Mouse (Mus musculus): Measurements from ENCODE around the gene Olfr91. TPM values are rescaled to one million over a fixed set of nuclear protein-coding genes. Genes with fewer than 3 reads are reported as not detected.
A peak's percentile ranks its signal among the peaks of the same experiment; 100 is the strongest.
"Not testable (repeated sequence)": the region's sequence is repeated elsewhere in the genome, so short reads cannot be mapped to it uniquely, and the experiment has no call there.

The Olfr91 gene
- not detected in 2 replicates for polyA plus RNA-seq (2014; fragmentation: Nextera tagmentation; extraction: Ambion mirVana)

GRCm38 (mm10) chr17:37098178-37098577 lies at the start of gene Olfr91:
TSS of gene Olfr91 (minus strand) at chr17:37098278.
- Histone ChIP-seq H3K27me3 (ENCODE audit: control insufficient read depth, insufficient read depth, low read length) (no peaks in the 10 kb centered on the region), H3K4me2 (no peak within 1 kb of the TSS), H3K36me3 (ENCODE audit: control insufficient read depth, insufficient read depth, low read length) (no peaks in the 10 kb centered on the region), H3K9me3 (ENCODE audit: control insufficient read depth, low read length) (no peaks in the 10 kb centered on the region), H3K4me3 (ENCODE audit: low read depth, low read length) (no peak within 1 kb of the TSS), H3K27ac (ENCODE audit: low read depth, low read length) (no peak within 1 kb of the TSS), H3K4me1 (ENCODE audit: control insufficient read depth, insufficient read depth, low read length) (no peaks in the 10 kb centered on the region), H3K9ac (ENCODE audit: low read length) (no peak within 1 kb of the TSS)
- no peak for DNase-seq (ENCODE audit: low spot score, missing footprints)
- ATAC-seq (ENCODE audit: low FRiP score) = no peak
- WGBS = 85% methylated on average over 1 of the region's 1 CpGs

- not testable (repeated sequence) for H3K36me3 ChIP-seq (ENCODE audit: control insufficient read depth, insufficient read depth, low read length); DNase-seq (ENCODE audit: low spot score, missing footprints); H3K9ac ChIP-seq (ENCODE audit: low read length); H3K4me3 ChIP-seq (ENCODE audit: low read depth, low read length); H3K9me3 ChIP-seq (ENCODE audit: control insufficient read depth, low read length); ATAC-seq (ENCODE audit: low FRiP score); H3K4me2 ChIP-seq; H3K27me3 ChIP-seq (ENCODE audit: control insufficient read depth, insufficient read depth, low read length); H3K4me1 ChIP-seq (ENCODE audit: control insufficient read depth, insufficient read depth, low read length); H3K27ac ChIP-seq (ENCODE audit: low read depth, low read length)
- 76% methylated on average over 4 of the region's 4 CpGs for WGBS
These were observed 33.3 kb upstream of the Olfr91 start for GRCm38 (mm10) chr17:37131366-37131765.

- H3K4me1 ChIP-seq (ENCODE audit: control insufficient read depth, insufficient read depth, low read length) = no peaks in the 10 kb centered on the region
- H3K27ac ChIP-seq (ENCODE audit: low read depth, low read length) = no peak within 1 kb of the TSS
- no peaks in the 10 kb centered on the region for H3K36me3 ChIP-seq (ENCODE audit: control insufficient read depth, insufficient read depth, low read length)
- no peak within 1 kb of the TSS for H3K4me2 ChIP-seq
- H3K4me3 ChIP-seq (ENCODE audit: low read depth, low read length) = no peak within 1 kb of the TSS
- no peak for ATAC-seq (ENCODE audit: low FRiP score)
- WGBS = 92% methylated on average over 2 of the region's 2 CpGs
- no peaks in the 10 kb centered on the region for H3K27me3 ChIP-seq (ENCODE audit: control insufficient read depth, insufficient read depth, low read length)
- H3K9me3 ChIP-seq (ENCODE audit: control insufficient read depth, low read length) = no peaks in the 10 kb centered on the region
- no peak within 1 kb of the TSS for H3K9ac ChIP-seq (ENCODE audit: low read length)
- no peak for DNase-seq (ENCODE audit: low spot score, missing footprints)
These were observed 21.9 kb upstream of the Olfr91 start, which contains the start of gene Olfr92 for GRCm38 (mm10) chr17:37119988-37120387. TSS of gene Olfr92 (minus strand) at chr17:37120088.

GRCm38 (mm10) chr17:37093289-37093688 lies 4.8 kb downstream of the Olfr91 start:
- Histone ChIP-seq H3K27ac (ENCODE audit: low read depth, low read length) (no peak overlapping the region), H3K9me3 (ENCODE audit: control insufficient read depth, low read length) (no peaks in the 10 kb centered on the region), H3K36me3 (ENCODE audit: control insufficient read depth, insufficient read depth, low read length) (no peaks in the 10 kb centered on the region), H3K27me3 (ENCODE audit: control insufficient read depth, insufficient read depth, low read length) (no peaks in the 10 kb centered on the region), H3K9ac (ENCODE audit: low read length) (no peak overlapping the region), H3K4me1 (ENCODE audit: control insufficient read depth, insufficient read depth, low read length) (no peaks in the 10 kb centered on the region), H3K4me2 (no peak overlapping the region), H3K4me3 (ENCODE audit: low read depth, low read length) (no peak overlapping the region)
- WGBS = 85% methylated on average over 5 of the region's 5 CpGs
- DNase-seq (ENCODE audit: low spot score, missing footprints) = no peak
- no peak for ATAC-seq (ENCODE audit: low FRiP score)

- Histone ChIP-seq H3K4me3 (ENCODE audit: low read depth, low read length) (no peak overlapping the region), H3K27me3 (ENCODE audit: control insufficient read depth, insufficient read depth, low read length) (no peaks in the 10 kb centered on the region), H3K36me3 (ENCODE audit: control insufficient read depth, insufficient read depth, low read length) (no peaks in the 10 kb centered on the region), H3K4me2 (no peak overlapping the region), H3K4me1 (ENCODE audit: control insufficient read depth, insufficient read depth, low read length) (no peaks in the 10 kb centered on the region), H3K27ac (ENCODE audit: low read depth, low read length) (no peak overlapping the region), H3K9me3 (ENCODE audit: control insufficient read depth, low read length) (no peaks in the 10 kb centered on the region), H3K9ac (ENCODE audit: low read length) (no peak overlapping the region)
- ATAC-seq (ENCODE audit: low FRiP score) = no peak
- 81% methylated on average over 1 of the region's 1 CpGs for WGBS
- no peak for DNase-seq (ENCODE audit: low spot score, missing footprints)
These were observed 5.9 kb downstream of the Olfr91 start for GRCm38 (mm10) chr17:37092198-37092597.

- Histone ChIP-seq H3K4me1 (ENCODE audit: control insufficient read depth, insufficient read depth, low read length) (no peaks in the 10 kb centered on the region), H3K36me3 (ENCODE audit: control insufficient read depth, insufficient read depth, low read length) (no peaks in the 10 kb centered on the region), H3K9ac (ENCODE audit: low read length) (no peak within 1 kb of the TSS), H3K9me3 (ENCODE audit: control insufficient read depth, low read length) (no peaks in the 10 kb centered on the region), H3K4me3 (ENCODE audit: low read depth, low read length) (no peak within 1 kb of the TSS), H3K27ac (ENCODE audit: low read depth, low read length) (no peak within 1 kb of the TSS), H3K27me3 (ENCODE audit: control insufficient read depth, insufficient read depth, low read length) (no peaks in the 10 kb centered on the region), H3K4me2 (no peak within 1 kb of the TSS)
- DNase-seq (ENCODE audit: low spot score, missing footprints) (no peak), ATAC-seq (ENCODE audit: low FRiP score) (no peak)
These were observed 9.7 kb downstream of the Olfr91 start, which contains the start of gene Olfr90 for GRCm38 (mm10) chr17:37088399-37088798. TSS of gene Olfr90 (minus strand) at chr17:37088499.

- ATAC-seq (ENCODE audit: low FRiP score) (no peak), DNase-seq (ENCODE audit: low spot score, missing footprints) (no peak)
- Histone ChIP-seq H3K9me3 (ENCODE audit: control insufficient read depth, low read length) (no peaks in the 10 kb centered on the region), H3K36me3 (ENCODE audit: control insufficient read depth, insufficient read depth, low read length) (no peaks in the 10 kb centered on the region), H3K4me1 (ENCODE audit: control insufficient read depth, insufficient read depth, low read length) (no peaks in the 10 kb centered on the region), H3K4me3 (ENCODE audit: low read depth, low read length) (no peak overlapping the region), H3K27ac (ENCODE audit: low read depth, low read length) (no peak overlapping the region), H3K4me2 (no peak overlapping the region), H3K9ac (ENCODE audit: low read length) (no peak overlapping the region), H3K27me3 (ENCODE audit: control insufficient read depth, insufficient read depth, low read length) (no peaks in the 10 kb centered on the region)
- WGBS = 83% methylated on average over 10 of the region's 10 CpGs
These were observed 12.5 kb downstream of the Olfr91 start for GRCm38 (mm10) chr17:37085545-37085944.

GRCm38 (mm10) chr17:37084632-37085031 lies 13.4 kb downstream of the Olfr91 start:
- no peak overlapping the region for H3K4me2 ChIP-seq
- H3K36me3 ChIP-seq (ENCODE audit: control insufficient read depth, insufficient read depth, low read length) = no peaks in the 10 kb centered on the region
- H3K4me1 ChIP-seq (ENCODE audit: control insufficient read depth, insufficient read depth, low read length) = peaks cover 6% of the 10 kb centered on the region
- no peaks in the 10 kb centered on the region for H3K9me3 ChIP-seq (ENCODE audit: control insufficient read depth, low read length)
- 63% methylated on average over 5 of the region's 5 CpGs for WGBS
- ATAC-seq (ENCODE audit: low FRiP score) (no peak), DNase-seq (ENCODE audit: low spot score, missing footprints) (no peak)
- no peak overlapping the region for H3K27ac ChIP-seq (ENCODE audit: low read depth, low read length)
- H3K9ac ChIP-seq (ENCODE audit: low read length) = no peak overlapping the region
- H3K4me3 ChIP-seq (ENCODE audit: low read depth, low read length) = no peak overlapping the region
- H3K27me3 ChIP-seq (ENCODE audit: control insufficient read depth, insufficient read depth, low read length) = no peaks in the 10 kb centered on the region

- ATAC-seq (ENCODE audit: low FRiP score) (peak; percentile 59), DNase-seq (ENCODE audit: low spot score, missing footprints) (peak; percentile 98)
- no peaks in the 10 kb centered on the region for H3K27me3 ChIP-seq (ENCODE audit: control insufficient read depth, insufficient read depth, low read length)
- no peaks in the 10 kb centered on the region for H3K36me3 ChIP-seq (ENCODE audit: control insufficient read depth, insufficient read depth, low read length)
- no peak overlapping the region for H3K27ac ChIP-seq (ENCODE audit: low read depth, low read length)
- H3K9ac ChIP-seq (ENCODE audit: low read length) = no peak overlapping the region
- H3K4me2 ChIP-seq = no peak overlapping the region
- WGBS = 9% methylated on average over 7 of the region's 8 CpGs
- H3K4me3 ChIP-seq (ENCODE audit: low read depth, low read length) = no peak overlapping the region
- peaks cover 17% of the 10 kb centered on the region for H3K4me1 ChIP-seq (ENCODE audit: control insufficient read depth, insufficient read depth, low read length)
- H3K9me3 ChIP-seq (ENCODE audit: control insufficient read depth, low read length) = no peaks in the 10 kb centered on the region
These were observed 14.8 kb downstream of the Olfr91 start for GRCm38 (mm10) chr17:37083327-37083726.

- Histone ChIP-seq H3K27me3 (ENCODE audit: control insufficient read depth, insufficient read depth, low read length) (no peaks in the 10 kb centered on the region), H3K36me3 (ENCODE audit: control insufficient read depth, insufficient read depth, low read length) (no peaks in the 10 kb centered on the region), H3K9ac (ENCODE audit: low read length) (no peak overlapping the region), H3K4me3 (ENCODE audit: low read depth, low read length) (no peak overlapping the region), H3K4me2 (no peak overlapping the region), H3K27ac (ENCODE audit: low read depth, low read length) (no peak overlapping the region), H3K4me1 (ENCODE audit: control insufficient read depth, insufficient read depth, low read length) (peaks cover 17% of the 10 kb centered on the region), H3K9me3 (ENCODE audit: control insufficient read depth, low read length) (no peaks in the 10 kb centered on the region)
- ATAC-seq (ENCODE audit: low FRiP score) (no peak), DNase-seq (ENCODE audit: low spot score, missing footprints) (no peak)
- 93% methylated on average over 4 of the region's 4 CpGs for WGBS
These were observed 16.4 kb downstream of the Olfr91 start for GRCm38 (mm10) chr17:37081659-37082058.
